Mouse (Mus musculus) urinary bladder, postnatal 10 days (tissue): Measurements from ENCODE around the gene Atp6v1a.

Source experiments
- DNase-seq: peaks from one replicate; pipeline ENCODE4 v3.0.0; 2022; ENCODE audit warnings: low spot score

Atp6v1a gene

GRCm38 (mm10) chr16:44138377-44138978 lies 1.0 kb downstream of the Atp6v1a start:
- DNase-seq, result no peak

- DNase-seq, result no peak
Measured at GRCm38 (mm10) chr16:44136511-44137021, 2.9 kb downstream of the Atp6v1a start.

GRCm38 (mm10) chr16:44133187-44133586 lies 6.3 kb downstream of the Atp6v1a start:
- no peak for DNase-seq

- no peak for DNase-seq
Measured at GRCm38 (mm10) chr16:44132300-44132699, 7.2 kb downstream of the Atp6v1a start.

- DNase-seq, result no peak
Measured at GRCm38 (mm10) chr16:44126437-44126836, 13.1 kb downstream of the Atp6v1a start.

- DNase-seq, result no peak
Measured at GRCm38 (mm10) chr16:44125436-44125835, 14.1 kb downstream of the Atp6v1a start.

- DNase-seq, result no peak
Measured at GRCm38 (mm10) chr16:44124713-44125112, 14.8 kb downstream of the Atp6v1a start.

- no peak for DNase-seq
Measured at GRCm38 (mm10) chr16:44123786-44124185, 15.7 kb downstream of the Atp6v1a start.

- DNase-seq, result no peak
Measured at GRCm38 (mm10) chr16:44122982-44123725, 16.4 kb downstream of the Atp6v1a start.

- no peak for DNase-seq
Measured at GRCm38 (mm10) chr16:44122574-44122973, 16.9 kb downstream of the Atp6v1a start.

GRCm38 (mm10) chr16:44122122-44122521 lies 17.4 kb downstream of the Atp6v1a start:
- DNase-seq, result no peak

GRCm38 (mm10) chr16:44119753-44120501 lies 19.6 kb downstream of the Atp6v1a start:
- DNase-seq, result no peak

- no peak for DNase-seq
Measured at GRCm38 (mm10) chr16:44109002-44109401, 30.5 kb downstream of the Atp6v1a start.

GRCm38 (mm10) chr16:44105211-44105610 lies 34.3 kb downstream of the Atp6v1a start:
- no peak for DNase-seq

GRCm38 (mm10) chr16:44103806-44104766 lies 35.4 kb downstream of the Atp6v1a start:
- no peak for DNase-seq

GRCm38 (mm10) chr16:44102925-44103324 lies 36.6 kb downstream of the Atp6v1a start:
- no peak for DNase-seq

GRCm38 (mm10) chr16:44101181-44101710 lies 38.3 kb downstream of the Atp6v1a start:
- DNase-seq, result no peak

- DNase-seq, result no peak
Measured at GRCm38 (mm10) chr16:44099377-44099776, 40.1 kb downstream of the Atp6v1a start.

GRCm38 (mm10) chr16:44087650-44088049 lies 51.9 kb downstream of the Atp6v1a start:
- DNase-seq, result no peak

- no peak for DNase-seq
Measured at GRCm38 (mm10) chr16:44063025-44063894, 76.2 kb downstream of the Atp6v1a start, which contains the start of gene Gramd1c. Gene Gramd1c (minus strand): TSS chr16:44063345.
